Mouse (Mus musculus): ENCODE results near the gene Shank1. TPM values are rescaled to one million over a fixed set of nuclear protein-coding genes. Genes with fewer than 3 reads are reported as not detected.
"Not testable (repeated sequence)": the region's sequence is repeated elsewhere in the genome, so short reads cannot be mapped to it uniquely, and the experiment has no call there.

Shank1 gene
- polyA plus RNA-seq, 1 experiment from 2014 or later = 2.5 TPM

DNA sequence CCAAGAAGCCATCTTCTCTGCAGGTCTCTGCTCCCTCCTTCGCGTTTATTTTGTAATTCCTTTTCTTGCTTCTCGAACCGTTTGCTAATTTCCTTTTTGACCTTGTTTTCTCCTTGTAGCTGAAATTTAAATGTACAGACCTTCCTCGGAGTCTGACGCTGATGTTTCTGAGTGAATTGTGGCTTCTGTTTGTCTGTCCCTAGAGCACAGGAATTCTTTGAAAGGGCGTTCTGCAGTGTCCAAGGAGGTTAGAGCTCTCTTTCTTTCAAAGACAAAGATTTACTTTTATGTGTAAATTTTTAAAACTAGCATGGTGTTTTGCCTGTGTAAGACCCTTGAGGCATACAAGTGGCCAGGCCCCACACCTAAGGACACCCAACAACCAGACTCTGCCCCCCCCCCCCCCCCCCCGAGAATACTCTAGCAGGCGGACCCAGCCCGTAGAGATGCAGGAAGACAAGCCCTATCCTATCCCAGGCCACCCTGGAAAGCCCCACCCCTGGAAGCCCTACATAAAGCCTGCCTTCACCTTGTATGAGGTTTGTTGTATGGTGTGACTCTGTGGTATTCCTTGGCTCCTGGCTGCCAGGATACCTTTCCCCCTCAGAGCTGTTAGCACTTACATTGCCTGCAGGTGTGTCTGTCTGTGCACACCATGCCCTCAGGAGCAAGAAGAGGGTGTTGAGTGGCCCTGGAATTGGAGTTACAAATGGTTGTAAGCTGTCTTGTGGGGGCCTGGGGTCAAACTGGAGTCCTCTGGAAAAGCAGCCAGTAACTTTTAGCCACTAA is 33.4 kb upstream of the Shank1 start:
- Histone ChIP-seq H3K4me2 (no peak overlapping the region), H3K4me3 (replicated peaks) (no peak overlapping the region), H3K9ac (no peak overlapping the region), H3K27me3 (peaks cover 24% of the 10 kb centered on the region), H3K27ac (no peak overlapping the region), H3K4me1 (no peaks in the 10 kb centered on the region), H3K36me3 (no peaks in the 10 kb centered on the region), H3K9me3 (replicated peaks) (no peaks in the 10 kb centered on the region)
- WGBS = 78% methylated on average over 10 of the region's 10 CpGs
- ATAC-seq (replicated peaks; ENCODE audit: low FRiP score) = no peak

DNA sequence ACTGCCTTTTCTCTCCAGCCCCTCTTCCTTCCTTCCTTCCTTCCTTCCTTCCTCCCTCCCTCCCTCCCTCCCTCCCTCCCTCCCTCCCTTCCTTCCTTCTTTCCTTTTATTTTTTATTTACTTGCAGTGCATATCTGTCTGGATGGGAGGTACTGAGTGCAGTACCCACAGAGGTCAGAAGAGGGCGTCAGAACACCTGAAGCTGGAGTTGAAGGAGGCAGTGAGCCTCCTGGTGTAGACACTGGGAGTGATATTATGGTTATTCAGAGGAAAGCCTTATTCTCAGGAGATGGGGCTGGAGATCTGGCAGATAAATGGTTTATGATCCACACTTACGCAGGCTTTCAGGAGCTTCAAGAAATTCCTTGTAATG is 32.8 kb upstream of the Shank1 start:
- no peak for ATAC-seq (replicated peaks; ENCODE audit: low FRiP score)
- H3K36me3 ChIP-seq = no peaks in the 10 kb centered on the region
- H3K27ac ChIP-seq = no peak overlapping the region

DNA sequence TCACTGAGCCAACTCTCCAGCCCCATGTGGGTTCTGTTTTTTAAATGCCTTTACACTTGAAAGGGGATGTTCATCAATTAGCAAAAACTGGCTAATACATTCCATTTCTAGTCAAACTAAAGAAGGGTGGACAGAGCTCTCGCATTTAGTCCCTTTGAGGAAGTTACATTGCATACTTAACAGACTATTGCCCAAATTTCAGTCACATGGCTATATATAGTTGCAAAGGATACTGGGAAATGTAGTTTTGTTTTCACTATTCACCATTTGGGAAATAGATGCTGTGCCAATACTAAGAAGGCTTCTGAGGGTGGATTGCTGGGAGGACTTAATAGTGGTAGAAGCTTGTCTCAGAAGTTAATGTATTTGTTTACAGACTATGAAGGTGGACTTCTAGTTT is 29.1 kb upstream of the Shank1 start:
- Histone ChIP-seq H3K9ac (no peak overlapping the region), H3K27me3 (peaks cover 2% of the 10 kb centered on the region; the same call in 1 of the 2 replicates), H3K4me1 (no peaks in the 10 kb centered on the region), H3K27ac (no peak overlapping the region), H3K9me3 (replicated peaks) (no peaks in the 10 kb centered on the region), H3K36me3 (no peaks in the 10 kb centered on the region), H3K4me2 (no peak overlapping the region), H3K4me3 (replicated peaks) (no peak overlapping the region)
- ATAC-seq (replicated peaks; ENCODE audit: low FRiP score) = no peak
- 52% methylated on average over 1 of the region's 1 CpGs for WGBS

More for the DNA sequence above, 32.8 kb upstream of the Shank1 start:
- no peaks in the 10 kb centered on the region for H3K9me3 ChIP-seq (replicated peaks)
- no peak overlapping the region for H3K4me3 ChIP-seq (replicated peaks)
- H3K4me2 ChIP-seq = no peak overlapping the region
- peaks cover 24% of the 10 kb centered on the region for H3K27me3 ChIP-seq
- 45% methylated on average over 2 of the region's 2 CpGs for WGBS
- H3K9ac ChIP-seq = no peak overlapping the region
- H3K4me1 ChIP-seq = no peaks in the 10 kb centered on the region

DNA sequence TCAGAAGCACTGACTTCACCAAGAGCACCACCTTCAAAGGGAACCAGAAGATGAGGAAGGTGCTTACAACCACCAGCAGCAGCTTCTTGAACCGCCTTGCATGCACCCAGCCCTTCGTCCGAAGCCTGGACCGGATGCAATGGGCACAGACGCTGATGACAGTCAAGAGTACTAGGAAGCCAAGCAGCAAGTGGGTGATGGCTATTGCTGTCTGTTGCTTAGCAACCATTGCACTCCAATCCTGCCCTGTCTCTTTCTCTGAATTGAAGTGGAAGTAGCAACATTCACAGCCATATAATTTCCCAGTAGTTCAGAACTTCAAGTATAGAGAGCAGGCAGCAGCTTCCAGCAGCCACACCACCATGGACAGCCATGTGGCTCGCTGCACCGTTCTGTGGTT is 28.5 kb upstream of the Shank1 start:
- Histone ChIP-seq H3K4me3 (replicated peaks) (no peak overlapping the region), H3K27ac (no peak overlapping the region), H3K9ac (no peak overlapping the region), H3K4me1 (no peaks in the 10 kb centered on the region), H3K4me2 (no peak overlapping the region), H3K9me3 (replicated peaks) (no peaks in the 10 kb centered on the region), H3K27me3 (no peaks in the 10 kb centered on the region), H3K36me3 (no peaks in the 10 kb centered on the region)
- WGBS = 78% methylated on average over 7 of the region's 7 CpGs
- no peak for ATAC-seq (replicated peaks; ENCODE audit: low FRiP score)

DNA sequence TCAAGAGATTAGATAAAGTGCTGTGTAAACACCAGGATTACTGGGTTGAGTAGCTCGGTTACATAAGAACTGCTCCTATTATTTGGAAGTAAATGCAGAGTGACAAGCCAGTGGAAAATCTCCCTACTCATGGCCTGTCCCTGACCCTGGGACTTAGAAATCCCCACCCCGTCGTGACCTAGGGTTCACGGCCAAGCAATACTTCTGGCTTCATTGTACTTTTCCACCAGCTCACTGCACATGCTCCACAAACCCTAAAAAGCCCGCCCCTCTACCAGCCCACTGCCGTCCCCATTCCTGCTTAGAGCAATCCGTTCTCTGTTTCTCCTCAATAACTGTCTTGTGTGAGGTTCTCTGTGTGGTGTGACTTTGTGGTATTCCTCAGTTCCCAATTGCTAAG is 22.3 kb upstream of the Shank1 start:
- Histone ChIP-seq H3K4me2 (no peak overlapping the region), H3K4me1 (no peaks in the 10 kb centered on the region), H3K27ac (no peak overlapping the region), H3K27me3 (0 out of 2 replicates have a peak, but pooled peaks cover 4% of the 10 kb centered on the region), H3K9ac (no peak overlapping the region), H3K4me3 (replicated peaks) (no peak overlapping the region), H3K36me3 (no peaks in the 10 kb centered on the region), H3K9me3 (replicated peaks) (no peaks in the 10 kb centered on the region)
- no peak for ATAC-seq (replicated peaks; ENCODE audit: low FRiP score)
- 78% methylated on average over 7 of the region's 7 CpGs for WGBS

DNA sequence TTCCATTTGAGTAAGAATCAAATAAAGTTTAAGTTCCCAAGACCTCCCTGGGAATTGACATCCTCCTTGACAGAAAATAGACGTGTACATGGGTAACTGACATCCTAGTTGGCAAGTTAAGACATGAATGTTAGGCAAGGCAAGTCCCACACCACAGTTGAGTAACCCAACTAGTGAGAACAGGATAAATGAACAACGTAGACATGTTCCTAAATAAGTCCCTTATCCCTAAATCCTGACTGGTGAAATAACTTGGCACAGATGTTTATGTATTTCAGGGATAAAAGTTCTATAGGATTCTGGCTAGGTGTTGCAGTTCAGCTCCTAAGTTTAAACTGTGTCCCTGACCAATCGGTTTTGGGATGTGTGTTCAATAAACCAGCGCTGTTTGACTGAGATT is 19.1 kb upstream of the Shank1 start:
- Histone ChIP-seq H3K9me3 (replicated peaks) (no peaks in the 10 kb centered on the region), H3K4me2 (no peak overlapping the region), H3K36me3 (no peaks in the 10 kb centered on the region), H3K4me1 (no peaks in the 10 kb centered on the region), H3K9ac (no peak overlapping the region), H3K27ac (no peak overlapping the region), H3K27me3 (0 out of 2 replicates have a peak, but pooled peaks cover 4% of the 10 kb centered on the region), H3K4me3 (replicated peaks) (no peak overlapping the region)
- WGBS = 79% methylated on average over 4 of the region's 4 CpGs
- ATAC-seq (replicated peaks; ENCODE audit: low FRiP score) = no peak

DNA sequence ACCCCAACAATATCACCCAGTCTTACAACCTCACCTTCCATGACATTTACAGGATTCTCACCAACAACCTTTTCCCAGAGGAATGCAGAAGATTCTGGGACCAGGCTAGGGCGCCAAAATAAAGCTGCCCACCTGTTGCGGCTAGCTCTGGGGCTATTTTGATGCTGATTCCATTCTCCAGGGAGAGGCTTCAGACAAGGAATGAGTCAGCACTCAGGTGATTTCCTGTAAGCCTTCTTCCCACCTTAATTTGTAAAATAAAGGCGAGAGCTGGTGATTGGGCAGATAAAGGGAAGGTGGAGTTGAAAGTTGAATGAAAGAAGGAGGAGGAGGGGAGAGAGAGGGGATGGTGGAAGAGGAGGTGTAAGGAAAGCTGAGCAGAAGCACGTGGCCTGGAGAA is 18.6 kb upstream of the Shank1 start:
- H3K9me3 ChIP-seq (replicated peaks) = no peaks in the 10 kb centered on the region
- 50% methylated on average over 4 of the region's 4 CpGs for WGBS
- H3K4me2 ChIP-seq = no peak overlapping the region
- H3K4me1 ChIP-seq = no peaks in the 10 kb centered on the region
- H3K4me3 ChIP-seq (replicated peaks) = no peak overlapping the region
- H3K9ac ChIP-seq = no peak overlapping the region
- no peak overlapping the region for H3K27ac ChIP-seq
- 0 out of 2 replicates have a peak, but pooled peaks cover 4% of the 10 kb centered on the region for H3K27me3 ChIP-seq
- no peak for ATAC-seq (replicated peaks; ENCODE audit: low FRiP score)
- H3K36me3 ChIP-seq = no peaks in the 10 kb centered on the region

DNA sequence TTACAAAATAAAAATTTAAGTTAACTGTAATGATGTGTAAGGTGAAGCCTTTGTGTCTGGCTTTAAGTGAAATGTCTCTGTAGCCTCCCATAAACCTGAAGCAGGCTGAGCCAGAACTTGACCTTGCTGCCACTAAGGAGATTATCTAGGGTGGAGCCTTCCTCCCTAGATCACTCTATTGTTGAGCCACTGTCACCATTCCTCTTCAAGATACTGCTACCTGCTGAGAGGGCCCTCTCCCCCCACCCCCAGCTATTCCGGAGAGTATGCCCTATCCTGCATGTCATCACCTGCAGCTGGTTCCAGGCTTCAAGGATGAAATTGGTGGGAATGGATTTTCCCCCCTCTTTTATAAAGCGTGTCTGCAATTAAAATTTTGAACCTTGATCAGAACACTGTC is 12.6 kb upstream of the Shank1 start:
- H3K4me1 ChIP-seq; H3K36me3 ChIP-seq; H3K9ac ChIP-seq; H3K4me2 ChIP-seq; H3K4me3 ChIP-seq (replicated peaks); H3K27ac ChIP-seq; H3K9me3 ChIP-seq (replicated peaks); ATAC-seq (replicated peaks; ENCODE audit: low FRiP score); H3K27me3 ChIP-seq: not testable (repeated sequence)
- WGBS = 85% methylated on average over 2 of the region's 2 CpGs

DNA sequence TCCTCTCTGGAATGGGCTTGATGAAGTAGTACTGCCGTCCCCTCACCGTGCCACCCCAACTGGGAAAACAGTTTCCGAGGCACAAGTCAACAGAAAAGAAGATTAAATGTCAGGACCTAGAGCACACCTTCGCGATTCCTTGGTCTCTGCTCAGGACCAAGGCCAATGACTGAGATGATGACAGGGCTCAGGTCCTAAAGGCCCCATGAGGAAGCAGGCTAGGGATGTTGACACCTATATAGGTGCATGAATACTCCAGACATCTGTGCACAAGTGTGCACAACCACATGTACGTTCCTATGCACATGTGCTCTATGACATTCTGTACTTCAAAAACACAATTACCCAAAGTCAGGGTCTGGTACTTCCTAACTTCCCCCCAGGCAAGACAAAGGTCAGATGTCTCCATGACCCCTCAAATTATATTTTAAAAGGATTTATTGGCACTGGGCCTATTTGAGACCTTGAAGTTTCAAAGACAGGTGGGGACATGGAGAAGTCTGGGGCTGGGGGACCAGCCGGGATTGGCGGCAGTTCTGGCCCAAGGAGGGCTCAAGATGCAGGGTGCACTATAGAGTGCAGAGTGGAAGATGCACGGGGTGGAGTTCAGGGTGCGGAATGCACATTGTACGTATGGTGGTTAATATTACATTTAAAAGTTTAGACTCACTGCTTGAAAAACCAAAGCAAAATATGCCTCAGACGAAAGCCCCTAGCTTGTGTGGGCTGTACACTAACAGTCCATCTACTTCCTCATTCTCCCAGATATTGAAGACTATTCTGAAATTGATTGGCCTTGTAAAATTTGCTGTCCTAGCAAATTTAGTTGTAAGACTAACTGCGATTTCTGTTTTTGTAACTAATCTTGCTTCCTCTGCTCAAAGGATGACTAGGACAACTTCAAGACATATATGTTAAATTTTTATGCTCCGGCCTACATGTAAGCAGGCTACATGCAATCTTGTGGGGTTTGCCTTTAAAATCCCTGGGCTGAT is 6.4 kb upstream of the Shank1 start:
- H3K9me3 ChIP-seq (replicated peaks) = no peaks in the 10 kb centered on the region
- H3K4me3 ChIP-seq (replicated peaks) = peak overlapping the region; percentile 67
- WGBS = 83% methylated on average over 14 of the region's 14 CpGs
- H3K4me1 ChIP-seq = peaks cover 36% of the 10 kb centered on the region
- H3K27me3 ChIP-seq = peaks cover 14% of the 10 kb centered on the region
- H3K4me2 ChIP-seq = peak overlapping the region; percentile 70
- H3K36me3 ChIP-seq = no peaks in the 10 kb centered on the region
- ATAC-seq (replicated peaks; ENCODE audit: low FRiP score) = no peak
- H3K27ac ChIP-seq = peak overlapping the region; percentile 94
- H3K9ac ChIP-seq = peak overlapping the region; percentile 77

DNA sequence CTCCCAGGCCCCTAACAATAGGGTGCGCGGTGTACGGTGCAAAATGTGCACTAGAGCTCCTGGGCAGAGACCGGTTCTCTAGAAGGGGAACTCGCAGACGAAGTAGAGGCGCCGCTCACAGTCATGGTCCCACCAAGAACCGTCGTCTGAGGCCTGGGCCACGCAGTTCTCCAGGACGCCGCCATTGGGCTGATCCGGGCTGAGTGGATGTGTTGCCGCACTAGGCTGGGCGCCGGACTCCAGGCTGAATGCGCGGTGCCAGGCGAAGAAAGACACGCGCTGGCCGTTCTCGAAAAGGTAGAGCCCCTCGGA is 5.6 kb upstream of the Shank1 start:
- Histone ChIP-seq H3K4me1 (peaks cover 36% of the 10 kb centered on the region), H3K27me3 (peaks cover 16% of the 10 kb centered on the region), H3K4me2 (peak overlapping the region; percentile 70), H3K9me3 (replicated peaks) (no peaks in the 10 kb centered on the region), H3K9ac (peak overlapping the region; percentile 77), H3K4me3 (replicated peaks) (peak overlapping the region; percentile 67), H3K27ac (peak overlapping the region; percentile 94), H3K36me3 (no peaks in the 10 kb centered on the region)
- under 1% methylated on average over 25 of the region's 25 CpGs for WGBS
- ATAC-seq (replicated peaks; ENCODE audit: low FRiP score) = peak; percentile 7; the same call in 1 of the 2 replicates

DNA sequence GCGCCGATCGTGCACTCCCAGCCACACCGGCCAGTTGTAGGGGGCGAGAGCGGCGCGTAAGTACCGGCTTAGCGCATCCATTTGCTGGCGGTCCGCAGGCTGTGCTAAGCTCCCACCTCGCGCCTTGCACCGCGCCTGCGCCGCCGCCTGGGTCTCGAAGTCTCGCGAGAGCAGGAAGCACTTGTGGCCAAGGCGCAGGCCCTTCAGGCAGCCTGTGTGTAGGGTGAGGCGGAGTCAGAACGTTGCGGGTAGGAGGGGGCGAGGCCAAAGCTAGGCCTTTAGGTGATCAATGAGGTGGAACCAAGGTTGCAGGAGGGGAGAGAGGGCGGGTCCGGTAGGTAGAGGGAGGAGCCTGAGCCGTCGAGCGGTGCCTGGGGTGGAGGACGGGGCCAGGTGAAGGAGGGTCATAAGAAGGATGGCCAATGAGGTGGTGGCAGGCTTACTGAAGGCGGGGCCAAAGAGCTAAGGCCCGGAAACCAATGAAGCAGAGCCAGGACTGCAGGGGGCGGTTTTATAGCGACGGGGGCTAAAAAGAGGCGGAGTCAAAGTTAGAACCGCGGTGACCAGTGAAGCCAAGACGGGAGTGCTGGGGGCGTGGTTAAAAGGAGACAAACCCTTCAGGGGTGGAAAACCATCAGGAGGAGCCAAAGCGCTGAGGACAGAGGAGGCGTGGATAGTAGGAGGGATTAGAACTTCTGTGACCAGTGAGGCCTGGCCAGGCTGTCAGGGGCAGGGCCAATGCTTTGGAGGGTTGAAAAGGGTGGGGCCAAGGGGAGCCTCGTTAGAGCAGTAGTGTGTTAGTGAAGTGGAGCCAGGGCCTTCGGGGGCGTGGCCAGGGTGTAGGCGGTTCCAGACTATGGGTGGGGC is 5.0 kb upstream of the Shank1 start:
- WGBS = under 1% methylated on average over 49 of the region's 49 CpGs
- H3K4me2 ChIP-seq = peak overlapping the region; percentile 70

More for the DNA sequence above, 5.0 kb upstream of the Shank1 start:
- Histone ChIP-seq H3K9ac (peak overlapping the region; percentile 77), H3K36me3 (no peaks in the 10 kb centered on the region), H3K4me1 (peaks cover 36% of the 10 kb centered on the region), H3K27ac (peak overlapping the region; percentile 94), H3K27me3 (peaks cover 20% of the 10 kb centered on the region), H3K4me3 (replicated peaks) (peak overlapping the region; percentile 67), H3K9me3 (replicated peaks) (no peaks in the 10 kb centered on the region)
- peak; percentile 95 for ATAC-seq (replicated peaks; ENCODE audit: low FRiP score)

All from kidney, embryonic 15.5 days (tissue).